In genomic region chr2:110671071-110671624, GRCm38 (mm10) we compare ENCODE assay signal across 30 mouse cellular contexts. TPM values are rescaled to one million over a fixed set of nuclear protein-coding genes. Genes with fewer than 3 reads are reported as not detected.
DNase-seq lines count a peak whose midpoint lies in the region; ATAC-seq and TF ChIP-seq lines count a peak whose summit lies in the region.
"Had no signal": no experiment of that assay in that cellular context is flagged by ENCODE, and none has a peak within 500 bp of the region (broad histone marks: within the 10 kb centered on the region; RNA-seq: fewer than 3 reads in every experiment).

No protein-coding gene starts in this region.

- H3K9me3 ChIP-seq in embryonic facial prominence, embryonic 11.5 days (replicated peaks; ENCODE audit: control insufficient read depth, low read length) = no peaks in the 10 kb centered on the region
- no peaks in the 10 kb centered on the region for H3K9me3 ChIP-seq in embryonic facial prominence, embryonic 10.5 days
- no peaks in the 10 kb centered on the region for H3K9me3 ChIP-seq in embryonic facial prominence, embryonic 14.5 days (ENCODE audit: control insufficient read depth, low read length)
- H3K9me3 ChIP-seq in limb, embryonic 14.5 days (ENCODE audit: control insufficient read depth, low read length) = no peaks in the 10 kb centered on the region
- no peaks in the 10 kb centered on the region for H3K9me3 ChIP-seq in midbrain, postnatal 0 days (ENCODE audit: low read length)
- H3K9me3 ChIP-seq: forebrain, embryonic 15.5 days; hindbrain, embryonic 15.5 days; intestine, embryonic 15.5 days; midbrain, embryonic 15.5 days; neural tube, embryonic 13.5 days had no signal

- H3K36me3 ChIP-seq in embryonic facial prominence, embryonic 11.5 days (replicated peaks; ENCODE audit: control insufficient read depth, insufficient read depth, low read depth, low read length) = no peaks in the 10 kb centered on the region
- H3K36me3 ChIP-seq in embryonic facial prominence, embryonic 10.5 days (replicated peaks) = no peaks in the 10 kb centered on the region
- no peaks in the 10 kb centered on the region for H3K36me3 ChIP-seq in embryonic facial prominence, embryonic 14.5 days (ENCODE audit: control insufficient read depth, insufficient read depth, low read length)
- H3K36me3 ChIP-seq in limb, embryonic 14.5 days (ENCODE audit: control insufficient read depth, insufficient read depth, low read length) = no peaks in the 10 kb centered on the region
- H3K36me3 ChIP-seq in midbrain, postnatal 0 days (ENCODE audit: insufficient read depth, low read length) = no peaks in the 10 kb centered on the region
- H3K36me3 ChIP-seq: forebrain, embryonic 15.5 days; hindbrain, embryonic 15.5 days; intestine, embryonic 15.5 days; midbrain, embryonic 15.5 days; neural tube, embryonic 13.5 days had no signal

- H3K4me2 ChIP-seq in embryonic facial prominence, embryonic 11.5 days (ENCODE audit: low read depth, low read length) = no peak overlapping the region
- no peak overlapping the region for H3K4me2 ChIP-seq in embryonic facial prominence, embryonic 14.5 days (ENCODE audit: low read depth, low read length)
- H3K4me2 ChIP-seq in limb, embryonic 14.5 days (replicated peaks; ENCODE audit: low read depth, low read length, severe bottlenecking) = no peak overlapping the region
- H3K4me2 ChIP-seq in midbrain, postnatal 0 days (ENCODE audit: low read depth, low read length, poor library complexity, severe bottlenecking) = no peak overlapping the region
- H3K4me2 ChIP-seq: forebrain, embryonic 15.5 days; heart, embryonic 11.5 days; hindbrain, embryonic 15.5 days; intestine, embryonic 15.5 days; liver, embryonic 11.5 days; midbrain, embryonic 15.5 days; neural tube, embryonic 13.5 days had no signal

- H3K27me3 ChIP-seq in embryonic facial prominence, embryonic 11.5 days (ENCODE audit: control insufficient read depth, insufficient read depth, low read length) = no peaks in the 10 kb centered on the region
- no peaks in the 10 kb centered on the region for H3K27me3 ChIP-seq in embryonic facial prominence, embryonic 10.5 days (replicated peaks; ENCODE audit: low read depth, poor library complexity, severe bottlenecking)
- no peaks in the 10 kb centered on the region for H3K27me3 ChIP-seq in embryonic facial prominence, embryonic 14.5 days (replicated peaks; ENCODE audit: control insufficient read depth, insufficient read depth, low read length)
- H3K27me3 ChIP-seq in limb, embryonic 14.5 days (ENCODE audit: control insufficient read depth, insufficient read depth, low read length) = no peaks in the 10 kb centered on the region; the same call in 1 of the 2 replicates
- no peaks in the 10 kb centered on the region for H3K27me3 ChIP-seq in midbrain, postnatal 0 days (ENCODE audit: insufficient read depth, low read length)
- H3K27me3 ChIP-seq: forebrain, embryonic 15.5 days; hindbrain, embryonic 15.5 days; intestine, embryonic 15.5 days; midbrain, embryonic 15.5 days; neural tube, embryonic 13.5 days had no signal

- no peak overlapping the region for H3K27ac ChIP-seq in embryonic facial prominence, embryonic 11.5 days (replicated peaks; ENCODE audit: low read depth, low read length)
- no peak overlapping the region for H3K27ac ChIP-seq in embryonic facial prominence, embryonic 10.5 days (replicated peaks)
- H3K27ac ChIP-seq in embryonic facial prominence, embryonic 14.5 days (replicated peaks; ENCODE audit: low read depth, low read length) = no peak overlapping the region
- no peak overlapping the region for H3K27ac ChIP-seq in limb, embryonic 14.5 days (replicated peaks; ENCODE audit: low read depth, low read length)
- no peak overlapping the region for H3K27ac ChIP-seq in midbrain, postnatal 0 days (ENCODE audit: low read depth, low read length)
- H3K27ac ChIP-seq: forebrain, embryonic 15.5 days; hindbrain, embryonic 15.5 days; intestine, embryonic 15.5 days; macrophage; midbrain, embryonic 15.5 days; neural tube, embryonic 13.5 days; stomach, postnatal 0 days had no signal

- peak; percentile 80 for DNase-seq in embryonic facial prominence, embryonic 11.5 days (ENCODE audit: low spot score)
- no peak for DNase-seq in embryonic facial prominence, embryonic 10.5 days (ENCODE audit: low spot score)
- peak; percentile 35 for DNase-seq in layer of hippocampus, adult 9-11 months
- no peak for DNase-seq in layer of hippocampus, postnatal 10 days (ENCODE audit: low spot score in 2 of 2)
- DNase-seq in embryonic facial prominence, embryonic 14.5 days (ENCODE audit: low spot score) = peak; percentile 30
- peak; percentile 41 for DNase-seq in limb, embryonic 14.5 days (ENCODE audit: low spot score)
- no peak for DNase-seq in midbrain, postnatal 0 days (ENCODE audit: low spot score)
- DNase-seq: adrenal gland, postnatal 25 days; cerebellum, adult 9-10 months; heart, adult 11 months; kidney, adult 8-10 months; kidney, postnatal 14 days; liver, postnatal 0 days had no signal

- WGBS in embryonic facial prominence, embryonic 11.5 days = 46% methylated on average over 2 of the region's 2 CpGs
- 62% methylated on average over 2 of the region's 2 CpGs for WGBS in embryonic facial prominence, embryonic 10.5 days
- WGBS in embryonic facial prominence, embryonic 14.5 days = 43% methylated on average over 2 of the region's 2 CpGs
- 26% methylated on average over 2 of the region's 2 CpGs for WGBS in limb, embryonic 14.5 days
- WGBS in midbrain, postnatal 0 days = 88% methylated on average over 2 of the region's 2 CpGs

- H3K9ac ChIP-seq in embryonic facial prominence, embryonic 11.5 days (replicated peaks; ENCODE audit: low read length) = no peak overlapping the region
- H3K9ac ChIP-seq in embryonic facial prominence, embryonic 14.5 days (ENCODE audit: low read depth, low read length) = no peak overlapping the region
- no peak overlapping the region for H3K9ac ChIP-seq in limb, embryonic 14.5 days (ENCODE audit: low read depth, low read length, severe bottlenecking)
- H3K9ac ChIP-seq in midbrain, postnatal 0 days (replicated peaks; ENCODE audit: low read length, poor library complexity, severe bottlenecking) = no peak overlapping the region
- H3K9ac ChIP-seq: forebrain, embryonic 15.5 days; hindbrain, embryonic 15.5 days; intestine, embryonic 15.5 days; liver, postnatal 0 days; midbrain, embryonic 15.5 days; neural tube, embryonic 13.5 days had no signal

- TF ChIP-seq CTCF in midbrain, postnatal 0 days (IDR thresholded peaks at IDR 0.05) = no peak

- no peak for TF ChIP-seq POLR2A in limb, embryonic 14.5 days (IDR thresholded peaks at IDR 0.05; ENCODE audit: borderline replicate concordance, extremely low read depth, insufficient read depth, insufficient read length)

- no peak overlapping the region for H3K4me3 ChIP-seq in embryonic facial prominence, embryonic 11.5 days (ENCODE audit: low read depth, low read length)
- H3K4me3 ChIP-seq in embryonic facial prominence, embryonic 10.5 days = no peak overlapping the region
- no peak overlapping the region for H3K4me3 ChIP-seq in embryonic facial prominence, embryonic 14.5 days (ENCODE audit: low read depth, low read length)
- no peak overlapping the region for H3K4me3 ChIP-seq in limb, embryonic 14.5 days (replicated peaks; ENCODE audit: low read length)
- H3K4me3 ChIP-seq in midbrain, postnatal 0 days (ENCODE audit: low read depth, low read length) = no peak overlapping the region
- H3K4me3 ChIP-seq: forebrain, embryonic 15.5 days; hindbrain, embryonic 15.5 days; intestine, embryonic 15.5 days; midbrain, embryonic 15.5 days; myocyte; neural tube, embryonic 13.5 days had no signal

- no peaks in the 10 kb centered on the region for H3K4me1 ChIP-seq in embryonic facial prominence, embryonic 11.5 days (ENCODE audit: control insufficient read depth, insufficient read depth, low read length)
- H3K4me1 ChIP-seq in embryonic facial prominence, embryonic 10.5 days = no peaks in the 10 kb centered on the region
- no peaks in the 10 kb centered on the region for H3K4me1 ChIP-seq in embryonic facial prominence, embryonic 14.5 days (ENCODE audit: control insufficient read depth, insufficient read depth, low read length)
- peaks cover 3% of the 10 kb centered on the region; the same call in 1 of the 2 replicates for H3K4me1 ChIP-seq in limb, embryonic 14.5 days (ENCODE audit: control insufficient read depth, insufficient read depth, low read length)
- H3K4me1 ChIP-seq in midbrain, postnatal 0 days (ENCODE audit: insufficient read depth, low read length) = no peaks in the 10 kb centered on the region
- H3K4me1 ChIP-seq: forebrain, embryonic 15.5 days; hindbrain, embryonic 15.5 days; intestine, embryonic 15.5 days; midbrain, embryonic 15.5 days; neural tube, embryonic 13.5 days had no signal

- ATAC-seq in embryonic facial prominence, embryonic 11.5 days (replicated peaks; ENCODE audit: insufficient number of reproducible peaks, low FRiP score, low TSS enrichment, low read depth) = peak; percentile 80
- ATAC-seq in embryonic facial prominence, embryonic 14.5 days (ENCODE audit: low read depth) = no peak
- 0 out of 2 replicates have a peak, but pooled peaks have one; percentile 47 for ATAC-seq in limb, embryonic 14.5 days (ENCODE audit: low FRiP score, low read depth)
- ATAC-seq in midbrain, postnatal 0 days (ENCODE audit: low FRiP score) = no peak
- ATAC-seq: CD4-positive, CD25-positive, alpha-beta regulatory T cell, adult 4 months; forebrain, embryonic 15.5 days; intestine, embryonic 15.5 days; liver, postnatal 0 days; lung, postnatal 0 days; midbrain, embryonic 15.5 days had no signal

RNA-seq across cellular contexts. Expression of gene Muc15, which starts 50.0 kb away (rescaled TPM):
- 0.08 TPM in 2 replicates for polyA plus RNA-seq in embryonic facial prominence, embryonic 11.5 days (2014; fragmentation: Nextera tagmentation; extraction: Ambion mirVana)
- polyA plus RNA-seq in embryonic facial prominence, embryonic 10.5 days (2016; fragmentation: Nextera tagmentation; extraction: Ambion mirVana) = 0.06 TPM in 1 of 2 replicates, not detected in the other
- total RNA-seq in layer of hippocampus, postnatal 10 days (2021) = under 1 TPM in 1 of 2 experiments, not detected in 1; 0.14 TPM
- 2.7 and 4.1 TPM in 2 replicates for polyA plus RNA-seq in embryonic facial prominence, embryonic 14.5 days (2014; fragmentation: Nextera tagmentation; extraction: Ambion mirVana)
- 2.3 and 3.1 TPM in 2 replicates for polyA plus RNA-seq in limb, embryonic 14.5 days (2012; rRNA removed)
- polyA plus RNA-seq in limb, embryonic 14.5 days (2014; fragmentation: Nextera tagmentation; extraction: Ambion mirVana) = 4.5 and 7.4 TPM in 2 replicates
- 0.27 and 0.33 TPM in 2 replicates for total RNA-seq in midbrain, postnatal 0 days (2014; rRNA removed)
- polyA plus RNA-seq in midbrain, postnatal 0 days (2015; fragmentation: Nextera tagmentation; extraction: Ambion mirVana) = 0.39 and 0.58 TPM in 2 replicates
- total RNA-seq: adrenal gland, postnatal 25 days; common myeloid progenitor, adult 5-6 weeks; gastrocnemius, adult 8-10 months; hematopoietic stem cell, adult 5-6 weeks; layer of hippocampus, adult 8-10 months had no signal
- polyA plus RNA-seq: CD4-positive, CD25-positive, alpha-beta regulatory T cell, adult 4 months; heart, embryonic 11.5 days; heart, postnatal 0 days; intestine, embryonic 15.5 days; liver, embryonic 11.5 days; liver, postnatal 0 days; lung, postnatal 0 days; macrophage; myocyte; neural tube, embryonic 13.5 days had no signal

Comparison
In these comparisons a context has a peak if more than half of its experiments do, and no peak if none do; other contexts are left out.
1. ATAC-seq: peak in embryonic facial prominence, embryonic 11.5 days (single experiment) and limb, embryonic 14.5 days (single experiment); none in embryonic facial prominence, embryonic 14.5 days (single experiment) and midbrain, postnatal 0 days (single experiment).
2. DNase-seq: peak in embryonic facial prominence, embryonic 11.5 days (single experiment), layer of hippocampus, adult 9-11 months (single experiment), embryonic facial prominence, embryonic 14.5 days (single experiment) and limb, embryonic 14.5 days (single experiment); none in embryonic facial prominence, embryonic 10.5 days (single experiment), layer of hippocampus, postnatal 10 days (0 of 2) and midbrain, postnatal 0 days (single experiment).